Mouse (Mus musculus) stomach, embryonic 14.5 days (tissue): Measurements from ENCODE around the gene Fars2. TPM values are rescaled to one million over a fixed set of nuclear protein-coding genes. Genes with fewer than 3 reads are reported as not detected.

Experiments used
- ATAC-seq: fragments of 200-750 bp; cut with Nextera tagmentation; 2 replicates; pipeline ENCODE4 v1.8.0; 2017; ENCODE audit warnings: low read depth, moderate TSS enrichment; ENCODE audit not compliant: insufficient number of reproducible peaks, insufficient read depth, low FRiP score
- H3K27ac ChIP-seq: fragments of 300-500 bp; sonication (generic); 2 replicates; pipeline ENCODE4 v1.5.1; 2014; ENCODE audit warnings: mild to moderate bottlenecking, low read length, moderate library complexity, mixed read lengths
- H3K27me3 ChIP-seq: fragments of 300-500 bp; sonication (generic); 2 replicates; pipeline ENCODE4 v1.6.1; 2014; ENCODE audit warnings: low read length, control low read depth, mixed read lengths; ENCODE audit not compliant: control insufficient read depth, insufficient read depth
- H3K36me3 ChIP-seq: fragments of 300-500 bp; sonication (generic); 2 replicates; pipeline ENCODE4 v1.6.1; 2014; ENCODE audit warnings: mild to moderate bottlenecking, control low read depth, low read length, moderate library complexity, mixed read lengths; ENCODE audit not compliant: control insufficient read depth, insufficient read depth
- H3K4me1 ChIP-seq: fragments of 300-500 bp; sonication (generic); 2 replicates; pipeline ENCODE4 v1.6.1; 2014; ENCODE audit warnings: low read length, control low read depth, mixed read lengths; ENCODE audit not compliant: control insufficient read depth, insufficient read depth
- H3K4me2 ChIP-seq: fragments of 300-500 bp; sonication (generic); replicated peaks from 2 replicates; pipeline ENCODE4 v1.6.1; 2014; ENCODE audit warnings: low read depth, low read length, control low read depth
- H3K4me3 ChIP-seq: fragments of 300-500 bp; sonication (generic); 2 replicates; pipeline ENCODE4 v1.5.1; 2014; ENCODE audit warnings: low read depth, low read length, control low read depth
- H3K9ac ChIP-seq: fragments of 300-500 bp; sonication (generic); replicated peaks from 2 replicates; pipeline ENCODE4 v1.6.1; 2014; ENCODE audit warnings: low read depth, mild to moderate bottlenecking, control low read depth, low read length, moderate library complexity, mixed read lengths
- H3K9me3 ChIP-seq: fragments of 300-500 bp; sonication (generic); 2 replicates; pipeline ENCODE4 v1.6.1; 2016; ENCODE audit warnings: low read depth, low read length, control low read depth; ENCODE audit not compliant: control insufficient read depth
- WGBS: fragments of 180-500 bp; shearing (Covaris S2); extraction: QIAGEN DNeasy Blood & Tissue Kit; methylation state at CpG from one replicate; pipeline ENCODE4 v1.1.7; 2014; 5-methylcytosine and 5-hydroxymethylcytosine counted together
- polyA plus RNA-seq: library from polyadenylated mRNA; unstranded; fragments of >200 nt; fragmentation: Nextera tagmentation; extraction: Ambion mirVana; gene quantifications from 2 replicates; pipeline ENCODE4 v1.2.1, GENCODE M21; 2014

The Fars2 gene
- polyA plus RNA-seq, 1 experiment from 2014 or later, result 40.0 TPM

DNA sequence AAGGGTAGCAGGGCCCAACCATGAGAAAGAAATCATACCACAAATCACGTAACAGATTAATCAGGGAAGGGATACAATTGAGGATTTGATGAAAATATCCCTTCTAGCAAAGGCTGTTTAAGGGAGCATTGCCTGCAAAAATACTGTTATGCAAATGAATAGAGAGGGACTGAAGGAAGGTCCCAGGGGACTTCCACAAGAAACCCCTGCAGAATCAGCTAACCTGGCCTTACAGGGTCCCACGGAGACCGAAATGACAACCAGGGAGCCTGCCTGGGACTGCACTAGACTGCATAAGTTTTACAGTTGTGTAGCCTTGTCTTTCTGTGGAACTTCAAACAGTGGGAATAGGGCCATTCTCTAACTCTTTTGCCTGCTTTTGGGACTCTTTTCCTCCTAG lies 98.8 kb downstream of the Fars2 start:
- ATAC-seq, result no peak
- H3K36me3 ChIP-seq, result no peaks in the 10 kb centered on the region
- no peak overlapping the region for H3K4me2 ChIP-seq
- no peaks in the 10 kb centered on the region for H3K27me3 ChIP-seq
- H3K9me3 ChIP-seq, result no peaks in the 10 kb centered on the region
- H3K4me1 ChIP-seq, result no peaks in the 10 kb centered on the region
- H3K4me3 ChIP-seq, result no peak overlapping the region
- WGBS, result 93% methylated on average over 3 of the region's 3 CpGs
- H3K27ac ChIP-seq, result no peak overlapping the region
- no peak overlapping the region for H3K9ac ChIP-seq

DNA sequence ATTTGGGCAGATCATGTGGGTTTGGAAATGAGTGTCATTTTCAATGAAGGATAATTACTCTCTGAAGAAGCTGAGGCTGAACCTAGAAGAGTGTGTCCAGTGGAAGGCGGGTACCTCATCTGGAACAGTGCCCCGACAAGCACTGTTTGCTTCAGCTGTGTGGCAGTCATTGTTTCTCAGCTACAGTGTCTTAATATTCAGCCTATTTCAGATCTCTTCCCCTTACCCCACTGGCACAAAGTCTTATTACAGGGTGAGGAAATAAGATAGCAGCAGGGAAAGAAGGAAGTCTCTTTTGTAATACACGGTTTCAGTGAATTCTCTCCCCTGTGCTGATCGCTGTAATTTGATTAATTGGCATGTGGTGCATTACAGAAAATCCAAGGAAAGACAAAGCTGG lies 101.1 kb downstream of the Fars2 start:
- WGBS, result 68% methylated on average over 4 of the region's 4 CpGs
- Histone ChIP-seq H3K36me3 (no peaks in the 10 kb centered on the region), H3K9me3 (no peaks in the 10 kb centered on the region), H3K27me3 (no peaks in the 10 kb centered on the region), H3K9ac (no peak overlapping the region), H3K4me2 (no peak overlapping the region), H3K4me1 (no peaks in the 10 kb centered on the region), H3K4me3 (no peak overlapping the region), H3K27ac (no peak overlapping the region)
- no peak for ATAC-seq

DNA sequence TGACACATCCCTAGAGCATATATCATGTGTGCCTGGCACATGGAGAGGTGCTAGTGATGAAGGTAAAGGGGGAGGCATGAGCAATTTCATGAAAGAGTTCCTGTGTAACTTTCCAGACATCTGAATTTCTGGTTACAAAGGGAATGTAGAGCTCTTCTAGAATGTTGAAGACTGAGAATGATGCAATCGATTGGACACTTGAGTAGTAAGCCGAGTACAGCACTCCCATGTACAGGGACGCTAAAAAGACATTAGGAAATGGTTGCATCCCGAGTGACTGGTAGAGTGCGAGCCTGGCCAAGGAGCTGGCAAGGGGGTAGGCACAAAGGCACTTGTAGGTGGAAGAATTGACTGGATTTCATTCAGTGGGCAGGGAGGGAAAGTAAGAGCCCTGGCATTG lies 102.3 kb downstream of the Fars2 start:
- Histone ChIP-seq H3K4me1 (no peaks in the 10 kb centered on the region), H3K27me3 (no peaks in the 10 kb centered on the region), H3K36me3 (no peaks in the 10 kb centered on the region), H3K9ac (no peak overlapping the region), H3K4me2 (no peak overlapping the region), H3K27ac (no peak overlapping the region), H3K4me3 (no peak overlapping the region), H3K9me3 (no peaks in the 10 kb centered on the region)
- ATAC-seq, result no peak
- WGBS, result 90% methylated on average over 5 of the region's 5 CpGs

DNA sequence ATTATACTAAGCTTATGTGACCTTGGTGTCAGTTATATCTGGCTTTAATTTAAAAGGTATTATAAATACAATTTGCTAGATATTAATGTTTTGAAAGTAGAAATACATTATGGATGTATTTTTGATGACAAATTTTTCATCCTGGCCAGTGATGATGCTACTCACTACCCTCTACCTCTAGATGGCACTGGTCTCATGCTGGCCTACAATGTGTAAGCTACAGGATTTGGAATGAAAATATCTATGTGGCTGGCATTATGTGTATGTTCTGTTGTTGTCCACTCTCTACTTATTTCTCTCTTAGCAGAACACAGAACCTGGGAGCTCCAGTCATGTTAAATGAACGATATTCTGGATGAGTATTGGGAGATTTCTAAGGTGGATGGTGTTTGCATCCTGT lies 104.7 kb downstream of the Fars2 start:
- Histone ChIP-seq H3K4me2 (no peak overlapping the region), H3K36me3 (no peaks in the 10 kb centered on the region), H3K27me3 (no peaks in the 10 kb centered on the region), H3K9ac (no peak overlapping the region), H3K4me3 (no peak overlapping the region), H3K27ac (no peak overlapping the region), H3K9me3 (no peaks in the 10 kb centered on the region), H3K4me1 (no peaks in the 10 kb centered on the region)
- no peak for ATAC-seq
- 93% methylated on average over 1 of the region's 1 CpGs for WGBS

DNA sequence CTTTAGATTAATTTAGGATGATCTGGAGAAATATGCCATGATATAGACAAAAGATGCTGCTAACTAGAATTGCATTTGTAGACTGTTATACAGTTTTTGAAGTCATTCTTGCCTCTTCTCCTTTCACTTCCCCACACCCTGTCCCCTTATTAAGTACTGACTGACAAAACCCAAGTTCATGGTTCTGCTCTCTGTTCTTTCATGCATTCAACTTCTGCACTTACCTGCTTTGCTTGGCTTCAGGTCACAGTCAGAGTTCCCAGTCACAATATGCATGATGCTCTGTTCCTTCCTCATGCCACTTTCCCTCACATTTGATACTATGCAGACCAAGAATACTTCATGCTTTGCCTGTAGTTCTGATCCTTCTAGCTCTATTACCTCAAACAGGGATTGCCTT lies 105.5 kb downstream of the Fars2 start:
- Histone ChIP-seq H3K4me1 (no peaks in the 10 kb centered on the region), H3K9ac (no peak overlapping the region), H3K27ac (no peak overlapping the region), H3K27me3 (no peaks in the 10 kb centered on the region), H3K36me3 (no peaks in the 10 kb centered on the region), H3K4me2 (no peak overlapping the region), H3K4me3 (no peak overlapping the region), H3K9me3 (no peaks in the 10 kb centered on the region)
- no peak for ATAC-seq

DNA sequence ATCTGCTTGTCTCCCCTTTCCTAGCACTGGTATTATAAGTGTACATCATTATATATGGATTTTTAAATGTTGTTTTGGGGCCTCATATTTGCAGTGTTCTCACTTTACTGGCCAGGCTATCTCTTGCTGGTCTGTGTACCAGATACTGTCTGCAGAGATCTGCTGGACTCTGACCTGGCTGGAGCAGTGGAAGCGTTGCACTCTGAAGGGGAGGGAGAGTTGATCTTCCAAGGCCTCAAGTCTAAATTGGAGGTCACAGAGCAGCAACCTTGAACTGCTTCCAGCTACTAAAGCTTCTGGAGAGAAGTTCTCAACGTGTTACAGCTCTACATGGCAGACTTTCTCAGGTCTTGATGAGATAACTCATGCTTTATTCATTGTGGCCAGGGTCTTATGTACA lies 107.2 kb downstream of the Fars2 start:
- Histone ChIP-seq H3K36me3 (no peaks in the 10 kb centered on the region), H3K9ac (no peak overlapping the region), H3K4me3 (no peak overlapping the region), H3K27me3 (no peaks in the 10 kb centered on the region), H3K27ac (no peak overlapping the region), H3K4me1 (no peaks in the 10 kb centered on the region), H3K4me2 (no peak overlapping the region), H3K9me3 (no peaks in the 10 kb centered on the region)
- WGBS, result 61% methylated on average over 2 of the region's 2 CpGs
- no peak for ATAC-seq

DNA sequence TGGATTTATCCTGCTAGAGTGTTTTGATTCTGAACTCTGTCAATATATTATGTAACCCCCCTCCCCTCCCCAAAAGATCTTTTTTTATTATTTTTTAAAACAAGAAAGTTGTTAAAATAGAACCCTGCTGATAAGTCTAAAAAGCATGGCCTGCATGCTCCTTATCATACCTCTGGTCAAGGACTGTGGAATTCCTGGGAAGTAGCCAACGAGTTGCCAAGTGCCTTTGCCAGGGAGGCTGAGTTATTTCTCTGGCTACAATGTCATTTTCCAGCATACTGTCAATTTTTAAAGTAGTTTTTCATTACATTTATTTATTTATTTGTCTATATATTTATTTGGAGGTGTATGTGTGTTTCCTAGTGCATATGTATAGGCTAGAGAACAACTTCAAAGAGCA lies 125.0 kb downstream of the Fars2 start:
- Histone ChIP-seq H3K9me3 (no peaks in the 10 kb centered on the region), H3K27me3 (no peaks in the 10 kb centered on the region), H3K36me3 (no peaks in the 10 kb centered on the region), H3K4me2 (no peak overlapping the region), H3K27ac (no peak overlapping the region), H3K4me1 (no peaks in the 10 kb centered on the region), H3K4me3 (no peak overlapping the region), H3K9ac (no peak overlapping the region)
- ATAC-seq, result no peak
- WGBS, result 50% methylated on average over 1 of the region's 1 CpGs

DNA sequence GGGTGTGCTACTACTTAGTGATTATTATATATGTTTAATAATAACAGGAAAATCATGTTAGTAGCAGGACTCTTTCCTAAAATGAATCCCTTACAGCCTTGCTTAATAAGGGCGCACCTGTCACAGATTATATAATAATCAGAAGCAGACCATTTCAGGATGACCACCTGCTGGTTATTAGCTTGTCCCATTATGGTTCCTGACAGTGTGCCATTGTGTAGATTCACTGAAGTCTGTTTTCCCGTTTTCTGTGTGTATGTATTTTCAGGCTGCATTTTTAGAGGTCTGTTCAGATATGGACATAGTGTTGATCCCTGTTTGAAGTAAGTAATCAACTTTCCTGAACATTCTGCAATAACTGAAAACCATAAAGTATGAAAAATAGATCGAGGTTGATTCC lies 136.7 kb downstream of the Fars2 start:
- no peak overlapping the region for H3K27ac ChIP-seq
- H3K9ac ChIP-seq, result no peak overlapping the region
- no peaks in the 10 kb centered on the region for H3K27me3 ChIP-seq
- no peak for ATAC-seq
- H3K4me3 ChIP-seq, result no peak overlapping the region
- H3K4me2 ChIP-seq, result no peak overlapping the region
- no peaks in the 10 kb centered on the region for H3K4me1 ChIP-seq
- no peaks in the 10 kb centered on the region for H3K9me3 ChIP-seq
- no peaks in the 10 kb centered on the region for H3K36me3 ChIP-seq
- 67% methylated on average over 3 of the region's 3 CpGs for WGBS

DNA sequence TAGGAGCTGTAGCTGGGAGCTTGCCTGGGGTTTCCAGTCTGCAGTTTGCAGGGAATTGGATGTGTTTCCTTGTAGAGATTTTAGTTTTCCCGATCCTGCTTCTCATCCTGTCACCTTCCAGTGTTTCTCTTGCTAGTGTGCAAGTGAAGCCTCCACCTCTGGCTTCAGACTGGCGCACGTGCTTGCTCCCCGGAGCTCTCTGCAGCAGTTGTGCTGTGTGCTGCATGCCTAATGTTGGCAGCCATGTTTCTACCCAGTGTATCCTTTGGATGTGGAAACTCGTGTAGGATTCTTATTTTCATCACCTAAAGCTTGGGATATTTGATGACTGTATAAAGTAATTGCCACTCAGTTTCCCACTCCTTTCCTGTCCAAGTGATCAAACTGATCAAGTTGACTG lies 140.0 kb downstream of the Fars2 start:
- Histone ChIP-seq H3K4me1 (no peaks in the 10 kb centered on the region), H3K9me3 (peaks cover 4% of the 10 kb centered on the region; the same call in 1 of the 2 replicates), H3K4me3 (no peak overlapping the region), H3K27me3 (no peaks in the 10 kb centered on the region), H3K27ac (no peak overlapping the region), H3K36me3 (no peaks in the 10 kb centered on the region), H3K4me2 (no peak overlapping the region), H3K9ac (no peak overlapping the region)
- 87% methylated on average over 5 of the region's 5 CpGs for WGBS
- ATAC-seq, result no peak
